Mouse (Mus musculus) yolk sac, embryonic 10.5 days (tissue): ENCODE measurements around the gene Trpv6.

Source experiments
- DNase-seq: peaks from one replicate; pipeline ENCODE4 v3.0.0-alpha.2; 2017; ENCODE audit warnings: low spot score

The Trpv6 gene

DNA sequence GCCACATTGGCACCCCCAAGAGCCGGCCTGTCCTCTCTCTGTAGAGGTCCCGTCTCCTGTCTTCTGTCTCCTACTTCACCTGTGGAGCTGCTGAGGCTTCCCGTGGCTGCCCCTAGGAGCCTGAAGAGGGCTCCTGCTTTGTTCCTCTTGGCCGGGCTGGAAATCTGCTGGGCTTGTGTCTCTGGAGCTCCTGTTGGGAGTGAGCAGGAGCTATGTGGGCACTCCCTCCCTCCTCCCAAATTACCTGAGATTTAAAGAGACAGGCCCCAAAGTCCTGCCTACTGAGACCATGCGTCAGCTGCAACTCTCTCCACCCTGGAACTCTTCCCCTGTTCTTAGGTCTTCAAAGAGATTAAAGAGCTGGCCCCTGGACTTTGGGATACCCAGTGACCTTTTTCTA, at the start of gene Trpv6:
Gene Trpv6 (minus strand): TSS at position 228 of the 400 bp plus-strand sequence.
- peak; percentile 24 for DNase-seq

GRCm38 (mm10) chr6:41685596-41685995, 49.4 kb upstream of the Trpv6 start:
- DNase-seq = no peak

GRCm38 (mm10) chr6:41684911-41685310, 48.7 kb upstream of the Trpv6 start:
- no peak for DNase-seq

DNA sequence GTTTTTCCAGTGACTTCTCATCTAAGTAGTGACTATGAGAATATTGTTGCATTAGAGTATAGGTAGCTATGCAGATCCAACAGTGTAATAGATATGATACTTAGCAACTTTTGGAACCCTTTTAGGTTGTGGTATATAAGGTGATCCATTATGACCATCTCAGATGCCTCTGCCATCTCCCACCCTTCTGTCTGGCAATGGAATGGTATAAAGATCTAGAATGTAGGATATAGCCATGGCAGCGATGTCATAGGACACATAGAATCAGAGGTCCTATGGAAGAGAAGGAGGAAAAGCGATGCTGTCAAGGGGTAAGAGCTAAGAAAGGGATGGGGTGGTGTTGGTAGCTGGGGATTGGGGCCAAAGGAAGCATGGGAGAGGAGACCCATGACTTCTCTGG, 47.9 kb upstream of the Trpv6 start, which contains the start of gene Llcfc1:
Gene Llcfc1 (plus strand): TSS at position 301 of the 400 bp plus-strand sequence.
- no peak for DNase-seq

DNA sequence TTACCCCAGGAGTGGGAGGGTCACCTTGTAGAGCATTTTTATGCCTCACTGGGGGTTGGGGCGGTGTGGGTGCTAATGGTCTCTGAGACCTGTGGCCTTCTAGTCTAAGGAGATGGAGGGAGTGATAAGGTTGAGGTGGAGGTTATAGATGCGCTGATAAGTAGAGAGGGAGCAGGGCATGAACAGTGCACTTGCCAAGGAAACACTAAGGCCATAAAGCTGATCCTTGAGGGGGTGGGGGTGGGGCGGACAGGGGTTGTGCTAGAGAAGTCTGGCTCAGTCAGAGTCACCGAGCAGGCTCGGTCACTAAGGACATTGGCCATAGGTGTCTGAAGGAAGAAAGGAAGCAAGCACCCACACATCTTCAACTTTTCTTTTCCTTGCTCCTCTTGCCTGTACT, 45.5 kb upstream of the Trpv6 start:
- no peak for DNase-seq

DNA sequence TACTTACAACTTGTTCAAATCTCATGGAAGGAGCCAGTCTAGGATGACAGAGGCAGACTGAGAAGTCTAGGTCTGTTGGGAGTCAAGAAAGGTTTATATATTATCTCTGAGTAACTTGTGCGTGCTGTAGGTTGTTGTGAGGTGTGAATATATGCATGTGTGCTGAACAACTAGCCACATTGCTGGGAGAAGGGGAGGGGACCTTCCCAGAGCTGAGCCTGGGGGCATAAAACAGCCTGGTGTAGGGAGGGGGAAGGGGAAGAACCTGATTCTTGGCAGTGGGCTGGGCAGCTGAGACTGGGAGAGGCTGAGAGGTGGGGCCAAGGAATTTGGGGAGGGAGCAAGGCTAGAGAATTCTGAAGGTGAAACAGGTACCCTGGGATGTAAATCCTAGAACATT, 44.5 kb upstream of the Trpv6 start, which contains the start of gene Trpv5:
Gene Trpv5 (minus strand): TSS at position 101 of the 400 bp plus-strand sequence.
- DNase-seq = no peak

GRCm38 (mm10) chr6:41676530-41676929, 40.3 kb upstream of the Trpv6 start:
- no peak for DNase-seq

DNA sequence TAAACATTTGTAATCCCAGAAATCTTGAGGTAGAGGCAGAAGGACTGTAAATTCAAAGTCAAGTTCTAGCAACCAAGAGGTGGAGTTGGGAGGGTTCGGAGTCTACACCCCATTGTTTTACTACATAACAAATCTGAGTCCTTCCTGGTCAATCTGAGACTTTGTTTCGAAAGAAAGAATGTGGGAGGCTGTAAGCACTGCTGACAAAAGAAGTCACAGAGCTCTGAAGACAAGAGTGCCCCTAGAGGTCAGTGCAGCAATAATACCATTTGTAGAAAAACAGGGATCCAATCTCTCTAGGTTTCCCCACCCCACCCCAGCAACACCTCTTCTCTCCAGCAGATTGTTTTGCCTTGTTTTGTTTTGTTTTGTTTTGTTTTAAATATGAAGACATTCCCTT, 26.1 kb upstream of the Trpv6 start:
- no peak for DNase-seq

DNA sequence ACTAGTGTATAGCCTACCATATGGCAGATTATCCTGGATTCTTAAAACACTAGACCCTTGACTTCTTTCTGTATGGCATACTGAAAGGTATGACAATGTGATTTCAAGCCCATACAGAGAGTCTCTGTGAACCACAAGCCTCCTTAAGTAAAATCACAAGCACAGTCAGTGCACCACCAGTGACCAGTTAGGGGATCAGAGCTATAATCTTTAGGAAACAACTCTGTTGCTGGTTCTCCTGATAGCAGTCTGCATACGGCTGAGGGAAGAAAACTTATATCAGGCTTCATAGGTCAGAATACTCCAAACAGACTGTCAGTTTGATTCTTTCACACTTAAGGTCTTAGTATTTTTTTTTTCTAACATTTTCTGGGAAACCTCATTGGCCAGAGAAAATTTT, 22.3 kb upstream of the Trpv6 start:
- DNase-seq = no peak

DNA sequence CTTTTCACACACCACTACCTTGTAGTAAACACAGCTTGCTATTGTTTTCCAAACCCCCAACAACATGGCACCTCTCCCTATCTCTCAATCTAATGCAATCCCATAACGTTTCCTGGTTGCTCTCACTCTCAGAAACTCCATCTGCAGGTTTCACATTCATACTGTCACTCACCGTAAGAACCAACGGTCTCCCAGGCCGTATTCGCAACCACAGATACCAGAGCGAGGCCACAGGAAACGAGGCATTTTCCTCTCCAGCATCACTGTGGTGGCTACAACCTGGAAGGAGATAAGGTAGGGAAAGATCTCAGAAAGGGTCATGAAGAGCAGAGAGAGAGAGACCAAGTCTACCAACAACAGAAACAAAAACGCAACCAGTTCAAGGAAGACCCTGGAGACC, 18.4 kb upstream of the Trpv6 start:
- DNase-seq = no peak

DNA sequence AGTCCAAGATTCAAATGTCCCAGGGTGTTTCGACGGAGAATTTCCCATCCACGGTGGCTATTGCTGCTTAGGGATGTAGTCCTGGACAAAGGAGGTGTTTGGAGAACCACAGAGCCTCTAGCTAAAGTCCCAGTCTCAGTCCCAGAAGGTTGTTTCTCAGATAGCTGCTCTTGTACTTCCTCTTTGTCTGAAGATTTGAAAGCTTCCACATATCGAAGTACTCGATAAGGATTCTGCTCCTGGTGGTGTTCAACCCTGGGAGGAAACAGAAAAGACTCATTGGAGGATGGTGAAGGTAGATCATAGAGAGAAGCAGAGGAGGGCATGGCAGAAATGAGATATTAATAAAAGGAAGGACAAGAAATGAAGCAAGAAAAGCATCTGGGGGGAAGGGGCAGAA, 17.0 kb upstream of the Trpv6 start:
- no peak for DNase-seq

DNA sequence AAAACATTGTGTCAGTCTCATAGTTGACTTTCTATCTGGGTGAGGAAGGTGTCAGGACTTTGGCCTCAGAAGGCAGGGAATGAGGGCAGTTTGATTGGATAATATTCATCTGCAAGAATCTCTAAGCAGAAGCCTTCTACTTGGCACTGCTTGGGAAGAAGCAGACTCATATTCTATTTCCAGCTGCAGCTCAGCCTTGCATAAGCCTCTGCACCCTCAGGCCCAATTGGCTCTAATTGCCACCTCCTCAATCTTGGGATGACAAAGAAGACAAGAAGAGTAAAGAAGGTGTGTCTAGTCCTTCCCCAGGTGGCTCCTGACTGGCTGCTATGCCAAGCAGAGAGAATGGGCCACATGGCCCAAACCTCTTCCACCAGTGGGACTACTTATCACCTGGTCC, 10.5 kb upstream of the Trpv6 start:
- no peak for DNase-seq

DNA sequence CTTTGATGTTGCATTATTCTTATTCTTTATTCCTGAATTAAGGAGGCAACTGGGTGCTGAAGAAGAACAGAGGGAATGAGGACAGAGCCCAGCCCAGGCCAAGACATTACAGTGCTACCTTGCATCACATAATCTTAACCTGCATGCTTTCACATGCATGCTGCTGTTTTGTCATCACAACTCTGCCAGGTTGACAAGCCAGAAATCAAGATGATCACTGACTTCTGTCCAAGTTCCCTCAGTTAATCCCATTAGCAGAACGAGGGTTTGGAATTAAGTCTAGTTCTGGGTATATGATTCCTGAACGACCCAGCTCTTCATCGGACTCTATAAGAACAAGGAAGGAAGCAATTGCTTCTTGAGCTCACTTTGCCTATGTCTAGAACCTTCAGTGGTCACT, 10.0 kb upstream of the Trpv6 start:
- no peak for DNase-seq

GRCm38 (mm10) chr6:41643227-41643626, 7.0 kb upstream of the Trpv6 start:
- no peak for DNase-seq

DNA sequence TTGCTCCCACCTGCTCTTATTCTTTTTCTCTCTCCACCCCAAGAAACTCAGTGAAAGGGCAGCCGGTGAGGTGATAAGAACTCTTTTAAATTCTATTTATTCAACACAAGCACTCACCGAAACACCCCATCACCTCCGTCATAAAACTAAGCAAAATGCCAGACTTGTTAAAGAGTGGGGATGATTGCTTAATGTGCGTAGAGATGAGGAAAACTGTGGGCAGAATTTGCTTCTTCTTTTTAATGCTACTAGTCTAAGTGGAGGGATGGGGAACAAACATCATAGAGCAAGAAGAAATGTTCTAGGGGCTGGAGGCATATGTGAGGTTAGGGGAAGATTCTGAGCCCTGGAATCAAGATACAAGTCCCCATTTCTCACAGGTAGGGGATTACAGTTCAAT, 6.6 kb upstream of the Trpv6 start:
- DNase-seq = no peak

DNA sequence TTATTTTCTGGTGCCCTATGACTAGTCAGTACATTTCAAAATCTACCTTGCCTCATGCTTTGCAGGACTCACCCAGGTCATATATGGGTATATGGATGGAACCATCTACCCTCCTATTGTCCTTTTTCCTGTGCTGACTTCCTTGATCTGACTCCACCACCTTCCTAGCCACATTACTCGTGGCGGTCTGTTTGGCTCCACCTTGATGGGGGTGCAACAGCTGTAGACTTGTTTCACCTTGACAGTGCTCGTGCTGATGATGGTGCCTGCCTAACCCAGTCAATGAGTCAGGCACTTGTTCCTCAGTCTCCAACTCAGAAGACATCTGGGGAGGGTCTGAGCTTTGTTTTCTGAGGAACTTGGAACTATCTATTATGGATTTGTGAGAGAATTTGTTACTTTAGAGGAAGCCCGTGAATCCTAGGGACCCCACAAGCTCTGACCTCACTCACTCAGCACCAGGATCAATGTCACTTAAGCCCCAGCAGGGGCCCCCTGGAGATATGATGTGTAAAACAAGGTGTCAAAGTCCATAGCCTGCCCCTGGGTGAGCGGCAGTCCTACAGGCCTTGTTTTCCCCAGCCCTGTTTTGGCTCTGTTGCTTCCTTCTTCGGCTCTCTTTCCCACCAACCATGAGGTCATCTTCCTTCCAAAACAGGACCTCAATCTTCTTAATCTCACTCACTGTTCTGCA, 5.1 kb upstream of the Trpv6 start:
- DNase-seq = no peak

- no peak for DNase-seq
Observed at GRCm38 (mm10) chr6:41640449-41640848, 4.2 kb upstream of the Trpv6 start.

- DNase-seq = peak; percentile 31
Observed at GRCm38 (mm10) chr6:41637927-41638506, 1.8 kb upstream of the Trpv6 start.

- no peak for DNase-seq
Observed at GRCm38 (mm10) chr6:41637393-41637792, 1.2 kb upstream of the Trpv6 start.

GRCm38 (mm10) chr6:41635211-41635610, 994 bp downstream of the Trpv6 start:
- no peak for DNase-seq

- DNase-seq = no peak
Observed at GRCm38 (mm10) chr6:41631549-41631948, 4.7 kb downstream of the Trpv6 start.

DNA sequence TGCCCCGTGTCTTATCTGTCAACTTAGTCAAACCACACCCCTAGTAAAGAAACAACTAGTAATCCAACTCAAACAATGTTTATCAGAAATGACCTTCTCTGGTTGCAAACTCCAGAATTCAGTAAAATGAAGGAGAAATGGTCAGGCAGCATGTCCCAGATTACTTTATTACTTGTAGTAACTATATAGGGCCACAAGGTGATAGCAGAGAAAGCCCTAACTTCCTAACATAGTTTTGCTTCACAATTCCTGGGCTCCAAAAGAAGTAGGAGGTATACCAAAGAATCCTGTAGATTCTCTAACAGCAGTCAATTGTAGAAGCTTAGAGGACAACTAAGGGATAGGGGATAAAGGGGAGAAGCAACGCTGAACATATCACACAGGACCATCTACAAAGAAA, 5.4 kb downstream of the Trpv6 start:
- no peak for DNase-seq

DNA sequence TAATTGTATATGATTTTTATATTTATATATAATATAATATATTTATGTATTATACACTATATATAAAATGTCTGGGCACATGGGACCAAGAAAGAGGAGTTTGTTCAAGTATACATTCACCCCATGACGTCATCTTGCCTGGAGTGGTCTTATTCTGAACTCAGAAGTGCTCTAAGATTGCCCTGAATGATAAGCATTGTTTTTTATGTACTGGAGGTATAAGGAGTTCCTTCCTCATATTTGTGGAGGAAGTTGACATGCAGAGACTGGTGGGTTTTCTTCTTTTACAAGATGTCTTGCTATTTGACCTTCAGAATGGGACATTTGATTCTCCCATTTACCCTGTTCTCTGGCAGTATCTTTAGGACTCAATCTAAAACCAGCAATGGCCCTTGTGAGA, 8.0 kb downstream of the Trpv6 start:
- no peak for DNase-seq

GRCm38 (mm10) chr6:41622661-41623060, 13.5 kb downstream of the Trpv6 start:
- DNase-seq = no peak
